Mouse (Mus musculus): ENCODE measurements around the gene Osbpl10. TPM values are rescaled to one million over a fixed set of nuclear protein-coding genes. Genes with fewer than 3 reads are reported as not detected.
"Not testable (repeated sequence)": the region's sequence is repeated elsewhere in the genome, so short reads cannot be mapped to it uniquely, and the experiment has no call there.

Osbpl10 gene
- total RNA-seq, 2 experiments from 2014 or later, result 3.2 to 3.6 TPM

DNA sequence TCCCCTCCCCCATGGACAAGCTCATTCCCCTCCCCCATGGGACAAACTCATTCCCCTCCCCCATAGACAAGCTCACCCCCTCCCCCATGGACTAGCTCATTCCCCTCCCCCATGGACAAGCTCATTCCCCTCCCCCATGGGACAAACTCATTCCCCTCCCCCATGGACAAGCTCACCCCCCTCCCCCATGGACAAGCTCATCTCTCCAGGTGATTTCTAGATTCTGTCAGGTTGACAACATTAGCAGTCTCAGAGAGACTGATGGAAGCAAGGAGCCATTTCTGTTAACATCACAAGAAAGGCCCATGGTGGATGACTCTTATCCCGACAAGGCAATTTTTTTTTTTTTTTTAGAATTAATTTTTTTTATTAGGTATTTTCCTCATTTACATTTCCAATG, 52.7 kb downstream of the Osbpl10 start:
- DNase-seq, result not testable (repeated sequence)

DNA sequence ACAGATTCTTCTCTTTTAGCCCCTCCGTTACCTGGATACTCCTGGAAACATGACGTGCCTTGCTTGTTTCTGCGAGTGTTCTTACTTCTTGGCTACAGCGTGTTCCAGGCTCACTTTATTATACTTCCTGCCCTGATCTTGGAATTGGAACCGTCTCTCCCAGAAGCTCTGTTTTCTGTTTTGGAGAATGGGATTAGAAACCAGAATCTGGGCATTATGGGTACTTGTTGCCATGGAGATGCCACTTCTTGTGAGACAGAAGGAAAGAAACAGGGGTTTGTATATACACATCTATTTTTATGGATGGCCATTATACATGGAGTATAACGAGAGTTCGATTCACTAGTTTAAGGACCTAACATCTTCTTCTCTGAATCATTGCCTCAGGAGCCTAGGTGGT, 54.4 kb downstream of the Osbpl10 start:
- DNase-seq, result no peak

DNA sequence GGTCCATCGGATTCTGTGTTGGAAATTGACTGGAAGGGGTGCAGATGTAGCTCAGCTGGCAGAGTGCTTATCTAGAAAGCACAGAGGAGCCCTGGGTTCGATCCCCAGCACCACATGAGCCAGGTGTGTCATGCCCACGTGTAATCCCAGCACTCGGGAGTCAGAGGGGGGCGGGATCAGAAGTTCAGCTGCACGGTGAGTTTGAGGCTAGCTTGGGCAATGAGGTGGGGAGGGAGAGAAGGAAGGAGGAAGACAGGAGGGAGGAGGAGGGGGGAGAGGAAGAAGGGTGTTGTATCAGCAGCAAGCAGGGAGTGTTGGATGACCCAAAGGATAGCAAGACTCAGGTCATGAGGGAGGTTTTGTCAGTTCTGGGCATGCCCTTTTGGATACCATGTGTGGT, 55.9 kb downstream of the Osbpl10 start:
- no peak for DNase-seq

DNA sequence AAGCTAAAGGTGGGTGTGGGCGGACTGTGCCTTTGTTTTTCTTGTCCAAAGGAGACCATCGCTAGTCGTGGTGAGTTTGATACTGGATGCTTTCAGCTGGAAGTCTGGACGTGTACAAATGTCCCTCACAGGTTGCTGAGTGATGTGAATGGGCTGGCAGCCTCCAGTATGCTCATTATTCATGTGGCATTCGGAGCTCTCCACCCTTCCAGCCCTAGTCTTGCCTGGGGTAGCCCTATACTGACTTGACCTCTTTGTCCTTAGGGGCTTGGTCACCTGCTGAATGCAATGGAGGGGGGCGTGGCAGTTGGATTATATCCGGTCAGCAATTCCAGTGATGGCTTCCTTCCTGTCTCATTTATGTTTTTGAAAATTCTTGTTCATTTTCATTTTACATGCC, 56.4 kb downstream of the Osbpl10 start:
- DNase-seq, result no peak

DNA sequence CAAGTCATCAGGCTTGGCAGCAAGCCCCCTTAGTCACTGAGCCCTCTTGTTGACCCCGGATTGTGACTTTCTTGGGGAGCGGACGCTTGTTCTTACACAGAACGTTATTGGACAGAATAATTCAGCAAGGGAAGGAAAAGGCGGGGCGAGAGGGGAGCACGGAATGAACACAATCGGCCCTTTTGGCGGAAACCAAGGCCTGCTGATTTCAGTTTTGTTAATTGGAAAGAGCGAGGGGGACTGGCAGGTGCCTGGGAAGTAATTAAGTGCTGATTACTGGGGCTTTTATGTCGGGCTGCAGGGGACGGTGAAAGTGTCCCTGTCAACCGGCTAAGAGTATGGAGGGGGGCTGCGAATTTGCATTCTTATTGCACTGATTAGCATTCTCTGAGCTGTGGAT, 59.8 kb downstream of the Osbpl10 start:
- DNase-seq, result no peak

DNA sequence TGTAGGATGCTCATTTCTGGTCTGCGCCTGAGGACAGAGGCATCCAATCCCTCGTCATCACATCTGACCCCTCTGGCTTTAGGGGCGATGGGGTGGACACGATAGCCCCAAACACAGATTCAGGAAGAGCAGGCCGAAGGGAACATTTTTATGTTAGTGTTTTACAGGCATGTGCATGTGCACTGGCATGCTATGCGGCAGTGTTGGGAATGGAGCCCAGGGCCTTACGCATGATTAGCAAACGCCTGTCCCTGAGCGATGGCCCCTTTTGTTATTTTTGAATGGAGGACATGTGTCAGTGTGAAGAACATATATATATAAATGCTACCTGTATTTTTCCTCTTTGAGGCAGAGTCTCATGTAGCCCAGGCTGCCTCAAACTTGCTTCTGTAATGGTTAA, 60.3 kb downstream of the Osbpl10 start:
- DNase-seq, result no peak

DNA sequence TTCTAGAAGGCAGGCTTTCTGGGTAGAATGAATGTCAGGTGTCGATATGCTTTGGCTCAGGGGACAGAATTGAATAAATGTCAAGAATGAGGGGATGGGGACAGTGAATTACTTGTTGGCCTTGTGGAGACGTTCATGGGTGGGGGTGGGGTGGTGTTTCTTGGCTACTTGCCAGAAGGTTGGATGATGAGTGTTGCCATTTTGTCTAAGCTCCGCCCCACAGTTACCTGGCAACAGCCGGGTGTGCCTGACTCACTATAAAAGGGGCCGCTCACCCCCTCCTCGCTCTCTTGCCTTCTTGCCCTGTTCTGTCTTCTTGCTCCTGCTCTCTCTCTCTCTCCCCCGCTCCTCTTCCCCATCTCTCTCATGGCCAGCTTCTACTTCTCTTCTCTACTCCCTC, 60.9 kb downstream of the Osbpl10 start:
- DNase-seq, result no peak

DNA sequence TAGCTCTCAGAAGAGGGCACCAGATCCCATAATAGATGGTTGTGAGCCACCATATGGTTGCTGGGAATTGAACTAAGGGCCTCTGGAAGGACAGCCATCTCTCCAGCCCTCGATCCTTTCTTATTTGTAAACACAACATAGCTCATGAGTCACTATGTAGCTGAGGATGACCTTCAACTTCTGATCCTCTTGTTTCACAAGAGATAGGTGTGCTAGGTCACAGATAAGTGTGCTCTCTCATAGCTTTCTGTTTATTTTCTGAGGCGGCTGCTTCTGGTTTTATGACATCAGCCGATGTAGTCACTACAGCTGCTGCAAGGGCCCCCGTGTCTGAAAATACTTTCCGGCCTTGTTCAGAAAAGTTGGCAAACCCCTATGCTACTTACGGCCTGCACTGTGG, 64.2 kb downstream of the Osbpl10 start:
- no peak for DNase-seq

DNA sequence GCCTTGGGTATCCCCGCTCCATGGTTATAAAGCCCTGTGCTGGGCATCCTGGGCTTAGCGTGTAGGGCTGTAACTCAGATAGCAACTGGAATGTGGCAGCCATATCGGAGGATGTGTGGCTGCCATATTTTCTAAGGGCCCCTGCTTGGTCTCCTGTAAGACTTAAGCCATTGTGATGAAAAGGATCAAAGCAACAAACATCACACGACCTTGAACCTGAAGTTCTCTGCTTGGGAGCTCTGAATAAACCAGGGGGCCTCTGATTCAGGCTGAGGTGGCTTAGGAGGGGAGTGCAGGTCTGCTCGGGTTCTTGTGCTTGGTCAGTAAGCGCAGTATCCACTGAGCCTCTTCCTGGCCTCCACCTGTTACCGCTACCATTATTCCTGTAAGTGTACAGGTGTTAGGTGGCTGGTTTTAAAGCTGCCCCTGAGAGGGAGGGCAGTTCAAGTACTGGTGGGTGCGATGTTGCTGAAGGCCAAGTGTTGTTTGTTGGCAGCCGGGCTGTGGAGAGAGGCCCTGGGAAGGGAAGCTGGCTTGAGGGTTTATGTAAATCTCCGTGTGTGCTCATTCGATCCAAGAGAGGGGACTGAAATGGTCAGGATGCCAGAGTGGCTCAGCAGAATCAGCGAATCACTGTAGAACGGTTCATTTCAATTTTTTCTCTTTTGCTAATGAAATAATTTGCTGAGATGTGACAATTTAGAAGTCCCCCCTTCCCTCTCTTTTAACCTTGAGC, 64.8 kb downstream of the Osbpl10 start:
- DNase-seq, result no peak

DNA sequence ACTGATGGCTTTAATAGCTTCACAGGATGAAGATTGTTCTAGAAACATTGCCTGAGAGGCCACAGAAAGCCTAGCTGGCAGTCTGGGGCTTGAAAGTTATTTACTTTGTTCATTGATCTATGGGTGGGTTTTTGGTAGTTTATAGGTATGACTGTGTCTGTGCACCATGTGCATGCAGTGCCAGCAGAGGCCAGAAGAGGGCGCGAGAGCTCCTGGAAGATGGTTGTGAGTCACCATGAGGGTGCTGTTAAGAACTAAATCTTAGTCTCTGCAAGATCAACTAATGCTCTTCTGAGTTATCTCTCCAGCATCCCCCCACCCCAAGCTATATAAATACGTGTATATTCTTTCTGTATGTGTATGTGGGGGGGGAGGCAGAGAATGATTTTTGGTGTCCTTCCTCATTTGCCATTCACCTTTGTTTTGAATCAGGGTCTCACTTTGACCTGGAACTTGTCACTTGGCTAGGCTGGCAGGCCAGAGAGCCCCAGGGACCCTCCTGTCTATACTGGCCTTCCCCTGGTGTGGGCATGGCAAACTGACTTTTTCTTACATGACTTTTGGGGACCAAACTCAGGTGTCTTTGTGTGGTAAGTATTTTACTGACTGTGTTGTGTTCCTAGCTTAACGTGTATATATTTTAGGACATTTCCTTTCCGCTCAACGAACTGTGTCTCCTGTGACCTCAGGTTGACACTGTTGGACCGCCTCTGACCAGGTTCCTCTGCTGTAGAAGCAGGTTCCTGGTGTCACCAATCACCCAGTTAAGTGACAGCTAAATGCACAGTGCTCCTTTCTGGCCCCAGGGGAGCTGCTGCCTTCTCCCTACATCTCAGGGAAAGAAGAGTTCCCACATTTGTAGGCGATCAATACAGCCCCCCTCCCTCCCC, 65.8 kb downstream of the Osbpl10 start:
- no peak for DNase-seq

DNA sequence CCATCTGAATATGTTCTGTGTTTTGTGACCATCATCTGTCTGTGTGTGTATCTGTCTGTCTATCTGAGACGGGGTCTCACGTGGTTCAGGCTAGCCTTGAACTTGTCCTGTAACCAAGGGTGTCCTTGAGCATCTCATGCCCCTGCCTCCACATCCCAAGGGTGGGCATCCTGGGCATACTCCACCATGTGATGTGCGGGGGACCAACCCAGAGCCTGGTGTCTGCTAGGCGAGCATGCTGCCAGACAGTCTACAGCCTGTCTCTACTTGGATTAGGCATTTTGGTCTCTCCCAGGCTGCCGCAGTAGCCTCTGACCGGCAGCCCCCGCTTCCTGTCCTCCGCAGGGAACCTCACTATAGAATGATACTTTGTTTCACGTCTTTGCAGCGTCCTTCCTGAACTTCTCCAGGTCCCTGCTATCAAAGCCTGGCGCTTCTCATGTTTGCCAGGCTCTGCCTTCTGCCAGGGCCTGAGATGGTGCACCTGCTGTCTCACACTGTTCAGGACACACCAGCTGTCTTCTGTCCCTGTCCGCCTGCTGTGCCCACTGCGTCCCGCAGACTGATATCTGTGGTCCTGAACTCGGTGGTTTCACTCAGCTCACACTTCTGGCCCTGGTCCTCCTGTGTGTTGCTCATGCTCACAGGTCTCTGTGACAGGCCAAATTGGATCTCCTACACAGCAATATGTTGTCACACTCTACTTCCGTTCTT, 66.9 kb downstream of the Osbpl10 start:
- DNase-seq, result peak; percentile 57

DNA sequence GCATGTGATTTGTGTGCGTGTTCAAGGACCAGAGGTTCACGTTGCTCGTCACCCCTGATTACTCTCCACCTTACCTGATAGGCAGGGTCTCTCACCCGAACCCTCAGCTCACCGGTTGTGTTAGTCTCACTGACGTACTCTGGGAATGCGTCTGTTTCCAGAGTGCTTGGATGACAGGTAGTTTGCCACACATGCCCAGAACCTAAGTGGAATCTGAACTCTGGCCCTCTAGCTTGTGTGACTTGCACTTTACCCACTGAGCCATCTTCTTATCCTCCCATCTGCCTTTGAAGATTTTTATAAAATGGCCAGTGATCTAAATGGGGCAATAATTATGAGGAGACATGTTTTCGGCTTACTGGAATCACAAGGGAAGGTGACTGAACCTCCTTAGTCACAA, 68.3 kb downstream of the Osbpl10 start:
- no peak for DNase-seq

DNA sequence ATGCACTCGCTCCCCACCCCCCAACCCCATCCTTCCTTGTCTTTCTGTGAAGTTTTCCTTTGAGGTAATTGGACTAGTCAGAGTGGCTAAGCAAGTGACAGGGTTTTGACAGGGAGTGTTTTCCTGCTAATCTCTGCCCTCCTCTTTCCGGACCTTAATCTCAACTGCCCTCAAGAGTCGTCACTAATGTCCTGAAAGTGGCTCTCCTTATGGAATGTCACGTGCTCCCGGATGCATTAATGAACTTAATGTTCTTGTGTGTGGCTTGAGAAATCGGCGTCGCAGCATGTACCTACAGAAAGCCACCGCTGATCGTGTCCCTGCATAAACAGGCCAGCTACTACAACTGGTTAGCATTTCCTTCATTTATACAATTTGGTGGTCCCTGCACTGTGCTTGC, 70.0 kb downstream of the Osbpl10 start:
- DNase-seq, result no peak

DNA sequence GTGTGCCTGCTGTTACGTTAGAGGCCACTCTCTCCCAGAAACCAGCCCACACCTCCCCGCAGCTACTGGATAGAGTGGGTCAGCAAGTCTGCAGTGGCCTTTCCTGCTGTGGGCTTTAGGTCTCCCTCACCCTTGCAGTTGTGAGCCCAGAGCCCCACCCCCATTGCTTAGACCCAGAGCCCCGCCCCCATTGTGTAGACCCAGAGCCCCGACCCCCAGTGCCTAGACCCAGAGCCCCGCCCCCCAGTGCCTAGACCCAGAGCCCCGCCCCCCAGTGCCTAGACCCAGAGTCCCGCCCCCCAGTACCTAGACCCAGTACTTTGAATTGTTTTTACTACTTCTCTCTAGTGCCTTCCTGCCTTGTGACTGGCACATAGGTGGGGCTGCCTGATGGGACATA, 70.5 kb downstream of the Osbpl10 start:
- no peak for DNase-seq

DNA sequence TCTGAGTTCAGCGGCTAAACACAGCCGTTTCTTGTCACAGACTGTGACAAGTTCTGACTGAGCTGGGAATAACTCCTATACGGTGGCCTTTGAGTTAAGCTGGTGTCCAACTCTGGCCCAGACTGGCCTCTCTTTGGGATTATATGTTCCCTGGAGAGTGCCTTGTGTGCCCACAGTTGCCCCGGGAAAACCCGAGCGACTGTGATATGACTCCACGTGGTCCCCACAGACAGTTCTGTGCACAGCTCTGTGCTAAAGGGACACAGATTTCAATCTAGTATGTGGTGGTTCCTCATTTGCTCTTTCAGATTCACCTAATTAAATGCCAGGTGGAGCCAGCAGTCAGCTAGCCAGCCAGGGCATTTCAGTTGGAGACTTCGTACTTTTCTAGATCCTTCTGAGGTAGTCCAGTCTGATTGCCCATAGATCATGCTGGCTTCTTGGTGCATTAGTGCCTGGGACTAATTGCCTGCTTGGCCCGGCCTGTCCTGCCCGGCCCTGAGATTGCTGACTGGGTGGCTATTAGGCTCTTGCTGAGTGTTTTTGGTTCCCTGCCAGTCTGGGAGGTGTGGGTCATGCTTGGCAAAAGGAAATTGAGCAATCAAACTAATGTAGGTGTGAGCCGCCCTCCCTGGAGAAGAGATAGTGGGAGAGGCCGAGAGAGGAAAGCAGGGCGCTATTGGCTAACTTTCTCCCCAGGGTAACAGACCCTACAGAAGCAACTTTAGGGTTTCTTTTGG, 71.8 kb downstream of the Osbpl10 start:
- DNase-seq, result peak; percentile 66

DNA sequence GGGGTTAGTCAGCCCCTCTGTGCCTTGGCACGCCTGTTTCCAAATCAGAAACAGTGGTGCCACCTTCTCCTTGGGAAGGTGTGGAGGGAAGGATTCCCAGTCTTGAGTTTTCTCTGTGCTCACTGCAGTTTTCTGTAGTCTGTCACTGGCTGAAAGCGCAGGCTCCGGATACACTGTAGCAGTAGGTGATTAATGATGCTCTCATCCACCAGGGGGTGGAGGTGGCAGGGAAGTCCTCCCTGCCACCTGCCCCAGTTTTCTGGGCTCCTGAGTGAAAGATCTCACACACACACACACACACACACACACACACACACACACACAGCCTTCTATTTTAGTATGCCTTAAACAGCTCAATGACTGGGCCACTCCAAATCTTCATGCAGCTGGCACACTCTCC, 73.6 kb downstream of the Osbpl10 start:
- peak; percentile 12 for DNase-seq

DNA sequence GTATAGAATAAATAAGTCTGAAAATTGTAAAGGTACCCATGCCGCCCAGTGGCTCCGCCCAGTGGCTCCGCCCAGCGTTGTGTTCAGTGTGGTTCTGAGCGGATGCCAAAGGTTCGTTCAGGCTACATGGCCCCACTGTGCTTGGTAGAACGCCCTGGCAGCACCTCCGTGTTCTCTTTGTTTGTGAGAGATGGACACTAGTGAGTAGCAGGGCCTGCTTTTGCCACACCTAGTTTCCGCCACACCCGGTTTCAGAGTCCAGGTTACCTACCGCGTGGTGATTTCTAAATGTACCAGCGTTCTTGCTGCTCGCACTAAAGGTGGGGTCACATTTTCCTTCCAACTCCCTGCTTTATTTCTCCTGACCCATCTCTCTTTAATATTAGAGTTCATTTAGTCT, 75.4 kb downstream of the Osbpl10 start:
- DNase-seq, result no peak

DNA sequence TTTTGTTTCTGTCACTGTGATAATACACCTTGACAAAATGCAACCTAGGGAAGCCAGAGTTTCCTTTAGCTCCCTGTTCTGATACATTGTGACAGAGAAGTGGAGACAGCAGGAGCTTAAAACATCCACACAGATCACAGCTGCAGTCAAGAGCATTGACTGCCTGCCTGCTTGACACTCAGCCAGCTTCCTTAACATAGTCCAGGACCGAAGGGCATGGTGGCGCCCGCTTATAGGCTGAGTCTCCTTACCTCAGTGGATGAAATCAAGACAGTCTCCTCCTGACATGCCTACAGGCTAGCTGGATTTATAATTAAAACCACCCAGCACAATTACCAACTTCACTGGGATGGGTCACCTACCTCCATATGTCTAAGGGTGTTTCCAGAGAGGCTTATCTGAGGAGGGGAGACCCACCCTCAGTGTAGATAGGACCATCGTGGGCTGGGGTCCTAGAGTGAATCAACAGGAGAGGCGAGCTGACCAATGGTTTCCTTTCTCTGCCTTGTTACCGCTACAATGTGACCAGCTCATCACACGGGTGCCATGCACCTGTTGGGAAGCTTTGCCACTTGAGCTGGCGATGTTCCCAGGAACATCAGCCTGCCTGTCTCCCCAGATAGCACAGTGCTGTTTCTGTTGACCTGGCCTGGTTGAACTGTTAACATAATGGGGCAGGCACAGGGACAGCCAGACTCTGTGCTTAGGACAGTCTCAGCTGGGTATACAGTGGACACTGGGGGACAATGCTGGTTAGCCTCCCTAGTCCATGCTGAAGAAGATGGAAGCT, 76.9 kb downstream of the Osbpl10 start:
- DNase-seq, result peak; percentile 65

DNA sequence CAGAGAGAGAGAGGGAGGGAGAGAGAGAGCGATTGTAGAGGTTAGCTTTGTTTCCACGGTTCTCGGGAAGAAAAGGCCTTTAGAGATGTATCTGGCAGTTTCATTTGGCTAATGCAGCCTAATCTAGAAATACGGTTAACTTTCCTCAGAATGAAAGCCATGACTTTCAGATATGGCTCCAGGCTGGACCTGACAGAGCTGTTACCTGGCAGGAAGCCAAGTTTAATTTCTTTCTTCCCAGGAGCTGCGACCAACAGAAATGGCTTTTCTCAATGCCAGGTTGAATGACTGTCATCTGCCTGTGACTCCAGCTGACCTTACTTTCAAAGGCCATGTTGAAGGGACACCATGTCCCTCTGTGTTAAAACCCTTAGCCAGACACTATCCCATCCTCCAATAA, 80.4 kb downstream of the Osbpl10 start:
- DNase-seq, result no peak

DNA sequence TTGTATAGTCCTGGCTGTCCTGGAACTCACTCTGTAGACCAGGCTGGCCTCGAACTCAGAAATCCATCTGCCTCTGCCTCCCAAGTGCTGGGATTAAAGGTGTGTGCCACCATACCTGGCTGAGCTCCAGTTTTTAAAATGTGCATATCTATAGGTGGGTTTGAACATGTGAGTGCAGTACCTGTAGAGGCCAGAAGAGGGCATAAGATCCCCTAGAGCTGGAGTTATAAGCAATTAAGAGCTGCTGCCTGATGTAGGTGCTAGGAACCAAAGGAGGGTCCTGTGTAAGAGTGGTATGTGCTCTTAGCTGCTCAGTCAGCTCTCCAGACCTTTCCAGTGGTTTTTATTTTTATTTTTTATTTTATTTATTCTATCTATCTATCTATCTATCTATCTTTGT, 86.5 kb downstream of the Osbpl10 start:
- no peak for DNase-seq

DNA sequence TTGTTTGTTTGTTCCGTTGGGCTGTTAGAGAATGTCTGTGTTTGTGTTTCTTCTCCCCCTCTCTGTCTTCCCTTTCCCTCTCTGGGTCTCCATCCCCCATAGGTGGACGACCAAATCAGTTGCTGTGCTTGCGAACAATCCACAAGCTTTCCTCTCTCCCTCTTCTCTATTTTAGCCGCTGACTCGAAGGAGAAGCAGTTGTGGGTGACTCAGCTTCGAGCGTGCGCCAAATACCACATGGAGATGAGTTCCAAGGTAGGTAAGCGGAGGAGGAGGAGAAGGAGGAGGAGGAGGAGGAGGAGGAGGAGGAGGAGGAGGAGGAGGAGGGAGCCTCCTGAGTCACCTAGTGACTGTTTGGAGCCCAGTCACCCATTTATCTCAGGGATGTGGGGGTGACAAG, 88.7 kb downstream of the Osbpl10 start:
- DNase-seq, result no peak
